Mouse (Mus musculus): ENCODE results near the gene Olfr56. TPM values are rescaled to one million over a fixed set of nuclear protein-coding genes. Genes with fewer than 3 reads are reported as not detected.
"Not testable (repeated sequence)": the region's sequence is repeated elsewhere in the genome, so short reads cannot be mapped to it uniquely, and the experiment has no call there.

Olfr56 gene
- not detected in 2 replicates for polyA plus RNA-seq (2016; fragmentation: Nextera tagmentation; extraction: Ambion mirVana)

DNA sequence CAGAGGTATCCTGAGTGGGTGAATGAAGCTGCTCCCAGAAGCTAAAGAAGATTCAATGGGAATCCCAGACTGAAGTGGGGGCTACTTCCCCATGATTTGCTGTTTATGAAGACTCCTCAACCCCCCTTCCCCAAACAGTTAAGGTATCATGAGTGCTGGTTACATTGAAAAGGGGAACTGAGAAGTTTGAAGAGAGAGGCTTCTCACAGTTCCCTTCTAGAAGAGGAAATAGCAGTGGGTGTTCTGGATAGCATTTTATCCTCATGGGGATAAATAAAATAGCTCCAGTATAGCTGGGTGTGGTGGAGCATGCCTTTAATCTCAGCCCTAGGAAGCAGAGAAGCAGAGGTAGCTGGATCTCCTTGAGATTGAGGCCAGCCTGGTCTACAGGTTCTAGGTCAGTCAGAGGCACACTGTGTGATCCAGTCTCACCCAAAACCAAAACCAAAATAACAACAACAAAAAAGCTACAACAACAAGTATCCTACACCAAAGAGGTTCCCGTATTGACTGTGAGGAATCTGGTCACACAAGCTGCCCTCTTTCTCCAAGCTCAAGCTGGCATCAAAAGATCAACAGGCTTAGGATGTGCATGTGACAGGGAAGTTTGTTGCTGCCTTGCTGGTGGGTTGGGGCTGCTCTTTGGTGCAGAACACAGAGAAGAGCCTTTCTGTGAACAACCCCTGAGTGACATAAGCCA is at the start of gene Olfr56:
Gene Olfr56, plus strand, starts transcription at position 650 of the 700 bp plus-strand sequence.
- not testable (repeated sequence) for H3K36me3 ChIP-seq; H3K4me1 ChIP-seq; H3K9me3 ChIP-seq (replicated peaks); ATAC-seq (ENCODE audit: low FRiP score); H3K4me3 ChIP-seq; H3K4me2 ChIP-seq (replicated peaks); H3K27ac ChIP-seq; H3K9ac ChIP-seq; H3K27me3 ChIP-seq
- no CpG with 5 or more reads among the region's 1 CpGs for WGBS

DNA sequence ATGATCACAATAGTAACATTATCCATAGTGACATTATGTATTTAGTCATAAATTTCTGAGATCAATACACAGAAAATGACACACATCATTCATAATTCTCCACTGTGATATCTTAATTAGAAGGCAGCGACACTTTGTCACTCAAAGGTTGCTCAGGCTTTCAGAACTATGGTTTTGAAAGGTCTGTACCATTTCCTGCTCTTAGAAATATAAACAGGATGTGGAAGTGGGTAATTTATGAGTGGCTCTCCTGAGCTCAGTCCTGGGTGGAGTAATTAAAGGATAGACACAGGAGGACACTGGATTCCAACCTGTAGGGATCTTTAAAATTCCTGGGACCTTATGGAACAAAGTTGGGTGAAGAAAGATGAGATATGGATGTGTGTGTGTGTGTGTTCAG is 45.3 kb upstream of the Olfr56 start:
- H3K27ac ChIP-seq; H3K4me3 ChIP-seq; H3K4me2 ChIP-seq (replicated peaks); H3K27me3 ChIP-seq; H3K36me3 ChIP-seq; ATAC-seq (ENCODE audit: low FRiP score); H3K9me3 ChIP-seq (replicated peaks); H3K4me1 ChIP-seq; H3K9ac ChIP-seq: not testable (repeated sequence)
- 82% methylated on average over 1 of the region's 1 CpGs for WGBS

DNA sequence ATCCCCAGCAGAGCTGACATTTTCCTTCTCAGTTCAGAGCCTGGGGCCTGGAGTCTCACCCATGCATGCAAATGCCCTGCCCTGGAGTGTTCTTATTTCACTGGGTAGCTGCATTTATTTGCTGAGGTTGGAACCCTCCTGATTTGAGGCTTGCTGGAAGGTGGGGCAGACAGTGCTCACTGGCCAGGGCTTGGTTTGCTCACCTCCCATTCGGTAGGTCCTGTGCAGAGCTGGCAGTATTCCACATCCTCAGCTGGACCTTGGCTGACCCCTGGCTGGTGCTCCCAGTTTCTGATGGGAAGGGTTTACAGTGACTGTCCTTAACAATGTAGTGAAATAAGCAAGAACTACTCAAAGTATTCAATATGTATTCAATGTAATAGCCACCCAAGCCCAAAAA is 44.8 kb upstream of the Olfr56 start:
- not testable (repeated sequence) for H3K4me2 ChIP-seq (replicated peaks); H3K27ac ChIP-seq; H3K27me3 ChIP-seq; H3K9ac ChIP-seq; H3K36me3 ChIP-seq; ATAC-seq (ENCODE audit: low FRiP score); H3K9me3 ChIP-seq (replicated peaks); H3K4me3 ChIP-seq; H3K4me1 ChIP-seq
- 55% methylated on average over 1 of the region's 1 CpGs for WGBS

DNA sequence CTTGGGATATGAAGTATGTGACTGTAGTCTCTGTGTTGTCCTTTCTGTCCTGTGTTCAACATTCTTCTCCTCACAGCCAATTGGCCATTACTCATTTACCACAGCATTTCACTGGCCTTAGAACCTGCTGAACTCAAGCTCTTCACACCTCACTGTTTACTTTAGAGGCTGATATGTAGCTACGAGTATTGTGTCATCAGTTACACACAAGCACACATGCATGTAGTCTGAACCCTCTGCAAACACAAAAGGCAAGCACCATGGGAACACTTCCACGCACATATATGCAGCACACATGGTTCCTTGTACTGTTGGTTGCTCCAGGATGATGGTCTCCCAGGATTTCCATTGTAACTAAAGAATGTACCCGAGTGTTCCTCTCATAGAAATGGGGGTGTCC is 43.4 kb upstream of the Olfr56 start:
- H3K36me3 ChIP-seq; H3K27ac ChIP-seq; H3K27me3 ChIP-seq; H3K9ac ChIP-seq; H3K4me3 ChIP-seq; H3K4me2 ChIP-seq (replicated peaks); ATAC-seq (ENCODE audit: low FRiP score); H3K4me1 ChIP-seq; H3K9me3 ChIP-seq (replicated peaks): not testable (repeated sequence)
- no CpG with 5 or more reads among the region's 3 CpGs for WGBS

DNA sequence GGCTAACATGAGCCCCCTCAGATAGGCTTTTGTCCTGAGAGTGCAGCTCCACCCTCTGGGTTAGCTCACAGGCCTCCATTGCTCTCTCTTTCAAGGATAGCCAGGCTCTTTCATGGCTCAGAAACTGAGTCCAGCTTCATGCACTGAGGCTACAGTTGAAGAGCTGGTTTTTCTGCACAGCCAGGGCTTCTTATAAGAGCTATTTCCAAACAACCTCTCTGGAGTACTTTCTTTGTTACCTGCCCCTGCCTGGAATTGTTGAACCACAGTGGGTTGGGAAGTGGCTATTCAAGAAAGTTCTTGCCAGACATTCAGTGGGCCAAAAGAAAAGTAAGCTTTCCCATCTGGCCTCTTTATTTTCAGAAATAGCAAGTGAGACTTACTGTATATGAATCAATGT is 39.4 kb upstream of the Olfr56 start:
- H3K4me2 ChIP-seq (replicated peaks); H3K27me3 ChIP-seq; H3K4me3 ChIP-seq; H3K4me1 ChIP-seq; ATAC-seq (ENCODE audit: low FRiP score); H3K9ac ChIP-seq; H3K9me3 ChIP-seq (replicated peaks); H3K27ac ChIP-seq; H3K36me3 ChIP-seq: not testable (repeated sequence)

DNA sequence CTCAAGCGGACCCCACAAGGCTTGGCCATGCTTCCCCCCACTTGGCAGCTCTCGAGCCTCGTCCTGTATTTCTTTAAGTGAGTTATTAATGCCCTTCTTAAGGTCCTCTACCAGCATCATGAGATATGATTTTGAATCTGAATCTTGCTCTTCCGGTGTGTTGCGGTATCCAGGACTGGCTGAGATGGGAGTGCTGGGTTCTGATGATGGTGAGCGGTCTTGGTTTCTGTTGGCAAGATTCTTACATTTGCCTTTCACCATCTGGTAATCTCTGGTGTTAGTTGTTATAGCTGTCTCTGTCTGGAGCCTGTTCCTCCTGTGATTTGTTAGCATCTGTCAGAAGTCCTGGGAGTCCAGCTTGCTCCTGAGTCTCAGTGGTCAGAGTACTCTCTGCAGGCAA is 32.6 kb upstream of the Olfr56 start, which contains the start of gene Psme2b:
Gene Psme2b, minus strand, starts transcription at position 101 of the 400 bp plus-strand sequence.
- H3K27me3 ChIP-seq; H3K27ac ChIP-seq; ATAC-seq (ENCODE audit: low FRiP score); H3K9ac ChIP-seq; H3K4me1 ChIP-seq; H3K4me3 ChIP-seq; H3K36me3 ChIP-seq; H3K9me3 ChIP-seq (replicated peaks); H3K4me2 ChIP-seq (replicated peaks): not testable (repeated sequence)
- WGBS: 91% methylated on average over 6 of the region's 6 CpGs

DNA sequence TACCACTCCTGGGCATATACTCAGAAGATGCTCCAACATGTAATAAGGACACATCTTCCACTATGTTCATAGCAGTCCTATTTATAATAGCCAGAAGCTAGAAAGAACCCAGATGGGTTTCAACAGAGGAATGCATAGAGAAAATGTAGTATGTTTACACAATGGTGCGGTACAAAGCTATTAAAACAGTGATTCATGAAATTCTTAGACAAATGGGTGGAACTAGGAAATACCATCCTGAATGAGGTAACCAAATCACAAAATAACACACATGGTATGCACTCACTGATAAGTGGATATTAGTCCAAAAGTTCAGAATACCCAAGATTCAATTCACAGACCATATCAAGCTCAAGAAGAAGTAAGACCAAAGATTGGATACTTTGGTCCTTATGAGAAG is 4.0 kb upstream of the Olfr56 start:
- WGBS: no CpG with 5 or more reads among the region's 1 CpGs
- not testable (repeated sequence) for H3K4me2 ChIP-seq (replicated peaks); H3K4me1 ChIP-seq; H3K36me3 ChIP-seq; H3K9ac ChIP-seq; H3K27ac ChIP-seq; H3K4me3 ChIP-seq; H3K27me3 ChIP-seq; ATAC-seq (ENCODE audit: low FRiP score); H3K9me3 ChIP-seq (replicated peaks)

DNA sequence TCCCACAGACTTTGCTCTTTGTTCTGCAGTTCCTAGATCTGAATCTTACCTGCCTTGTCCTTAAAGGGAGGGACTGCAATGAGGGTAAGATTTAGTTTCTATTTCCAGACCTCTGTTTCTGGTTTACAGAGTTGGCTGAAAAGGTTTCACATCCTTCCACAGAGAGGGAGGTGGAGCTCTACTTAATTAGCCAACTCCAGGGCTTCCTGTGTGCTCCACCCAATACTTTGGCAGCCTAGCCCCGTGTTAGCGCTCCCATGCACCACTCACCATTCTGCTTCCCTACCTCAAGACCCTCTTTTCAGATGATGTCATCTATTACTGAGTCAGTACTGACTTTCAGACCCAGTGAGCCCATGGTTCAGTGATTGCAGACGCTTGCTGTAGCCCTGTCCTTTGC is 562 bp downstream of the Olfr56 start, which contains the start of gene 9930111J21Rik1:
Gene 9930111J21Rik1, minus strand, starts transcription at position 148 of the 400 bp plus-strand sequence.
- not testable (repeated sequence) for H3K27me3 ChIP-seq; H3K36me3 ChIP-seq; H3K9ac ChIP-seq; H3K4me2 ChIP-seq (replicated peaks); H3K9me3 ChIP-seq (replicated peaks); H3K4me1 ChIP-seq; H3K4me3 ChIP-seq; H3K27ac ChIP-seq; ATAC-seq (ENCODE audit: low FRiP score)
- no CpG with 5 or more reads among the region's 3 CpGs for WGBS

DNA sequence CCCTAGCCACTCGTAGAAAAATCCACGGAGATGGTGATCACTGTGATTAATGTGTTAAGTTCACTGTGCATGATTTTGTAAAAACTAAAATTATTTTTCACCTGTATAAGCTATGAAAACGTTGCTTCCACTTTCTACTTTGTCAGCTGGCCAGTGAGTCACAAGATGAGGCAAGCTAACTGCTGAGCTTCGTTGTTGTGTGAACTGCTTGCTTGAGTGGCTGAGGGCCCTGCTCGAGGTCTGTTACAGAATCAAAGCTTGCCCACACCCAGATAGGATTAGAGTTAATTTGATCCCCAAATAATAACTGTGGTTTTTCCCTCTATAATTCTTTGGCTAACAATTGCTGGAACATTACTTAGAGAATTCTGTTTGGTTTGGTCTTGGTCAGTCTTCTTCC is 1.4 kb downstream of the Olfr56 start:
- not testable (repeated sequence) for H3K4me2 ChIP-seq (replicated peaks); H3K36me3 ChIP-seq; H3K4me1 ChIP-seq; H3K27ac ChIP-seq; H3K4me3 ChIP-seq; ATAC-seq (ENCODE audit: low FRiP score); H3K9me3 ChIP-seq (replicated peaks); H3K27me3 ChIP-seq; H3K9ac ChIP-seq
- no CpG with 5 or more reads among the region's 5 CpGs for WGBS

DNA sequence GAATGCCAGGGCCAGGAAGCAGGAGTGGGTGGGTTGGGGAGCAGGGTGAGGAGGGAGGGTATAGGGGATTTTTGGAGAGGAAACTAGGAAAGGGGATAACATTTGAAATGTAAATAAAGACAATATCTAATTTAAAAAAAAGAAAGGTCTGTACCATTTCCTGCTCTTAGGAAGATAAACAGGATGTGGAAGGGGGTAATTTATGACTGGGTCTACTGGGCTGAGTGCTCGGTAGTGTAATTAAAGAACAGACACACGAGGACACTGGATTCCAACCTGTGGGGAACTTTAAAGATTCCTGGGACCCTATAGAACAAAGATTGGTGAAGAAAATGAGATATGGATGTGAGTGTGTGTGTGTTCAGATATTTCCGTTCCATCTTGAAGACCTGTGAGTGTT is 4.2 kb downstream of the Olfr56 start:
- not testable (repeated sequence) for H3K9ac ChIP-seq; ATAC-seq (ENCODE audit: low FRiP score); H3K4me2 ChIP-seq (replicated peaks); H3K9me3 ChIP-seq (replicated peaks); H3K27me3 ChIP-seq; H3K36me3 ChIP-seq; H3K27ac ChIP-seq; H3K4me3 ChIP-seq; H3K4me1 ChIP-seq
- WGBS: no CpG with 5 or more reads among the region's 3 CpGs

DNA sequence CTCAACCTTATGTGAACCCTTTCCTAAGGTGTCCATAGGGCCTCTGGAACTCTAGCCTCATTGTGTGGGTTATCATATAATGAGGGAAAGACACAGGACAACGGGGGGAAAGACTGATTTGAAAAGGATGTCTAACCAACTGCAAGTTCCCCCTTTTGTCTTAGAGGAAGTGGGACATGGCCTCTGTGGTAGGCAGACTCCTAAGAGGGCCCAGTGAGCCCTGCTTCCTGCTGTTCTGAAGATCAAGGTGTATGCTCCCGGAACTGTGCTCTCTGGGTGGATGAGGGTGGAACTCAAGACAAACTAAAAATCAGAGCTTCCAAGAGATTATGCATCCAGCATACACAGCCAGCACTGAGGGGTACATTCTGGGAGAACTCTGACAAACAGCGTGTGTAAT is 9.5 kb downstream of the Olfr56 start:
- not testable (repeated sequence) for H3K27ac ChIP-seq; ATAC-seq (ENCODE audit: low FRiP score); H3K9ac ChIP-seq; H3K4me3 ChIP-seq; H3K9me3 ChIP-seq (replicated peaks); H3K4me1 ChIP-seq; H3K36me3 ChIP-seq; H3K4me2 ChIP-seq (replicated peaks); H3K27me3 ChIP-seq
- WGBS: 88% methylated on average over 2 of the region's 3 CpGs

DNA sequence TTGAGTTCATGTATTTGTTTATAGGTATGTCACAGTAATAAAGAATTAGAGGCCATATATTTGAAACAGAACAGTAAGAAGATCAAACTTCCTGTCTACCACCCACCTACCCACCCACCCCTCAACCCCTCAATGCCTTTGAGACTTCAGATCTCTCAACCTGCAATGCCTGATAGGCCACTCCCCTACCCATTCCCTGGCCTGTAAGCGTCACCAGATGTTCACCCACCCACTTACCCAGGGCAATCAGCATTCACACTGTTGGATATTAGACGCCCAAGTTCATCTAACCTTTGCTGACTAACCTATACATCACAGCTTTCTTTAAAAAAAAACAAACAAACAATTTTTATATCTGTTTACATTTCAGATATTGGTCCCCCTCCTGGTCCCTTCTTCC is 11.3 kb downstream of the Olfr56 start:
- 81% methylated on average over 2 of the region's 2 CpGs for WGBS

DNA sequence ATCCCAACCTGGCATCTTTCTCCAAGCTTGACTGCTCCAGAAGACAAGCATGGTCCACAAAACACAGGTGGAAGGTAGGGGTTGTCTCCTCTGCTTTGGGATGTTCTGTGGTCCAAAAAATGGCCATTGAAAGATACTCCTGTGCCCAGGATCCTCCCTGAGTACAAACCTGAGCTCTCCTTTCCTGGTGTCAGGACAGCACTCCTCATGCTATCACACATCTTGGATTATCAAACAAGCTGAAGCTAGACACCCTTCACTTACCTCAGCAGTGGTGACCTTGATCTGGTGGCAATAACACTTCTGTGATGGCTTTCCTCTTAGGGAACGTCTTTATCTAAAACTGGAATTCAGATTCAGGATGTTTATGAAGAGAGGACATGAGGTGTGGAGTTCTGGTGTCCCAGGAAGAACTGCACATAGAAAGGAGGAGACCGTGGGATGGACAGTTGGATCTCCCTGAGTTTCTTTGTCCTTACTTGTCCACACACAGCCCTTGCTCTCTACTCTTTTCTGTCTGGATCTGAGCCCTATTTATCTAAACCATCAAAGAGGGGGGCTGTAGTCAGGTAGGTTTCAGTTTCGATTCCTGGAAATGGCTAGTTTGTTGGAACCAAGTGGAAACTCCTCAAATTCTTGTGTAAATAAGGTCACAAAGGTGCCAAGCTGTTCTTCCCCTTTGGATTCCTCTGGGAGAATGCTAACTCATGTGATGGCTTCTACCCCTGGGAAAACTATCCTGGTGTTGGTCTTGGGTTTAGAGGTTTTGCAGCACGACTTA is 13.2 kb downstream of the Olfr56 start, which contains the start of gene Gm12185:
Gene Gm12185, minus strand, starts transcription at position 487 of the 781 bp plus-strand sequence.
- H3K27me3 ChIP-seq; H3K9me3 ChIP-seq (replicated peaks); H3K27ac ChIP-seq; H3K9ac ChIP-seq; H3K36me3 ChIP-seq; ATAC-seq (ENCODE audit: low FRiP score); H3K4me2 ChIP-seq (replicated peaks); H3K4me3 ChIP-seq; H3K4me1 ChIP-seq: not testable (repeated sequence)
- WGBS: 69% methylated on average over 4 of the region's 4 CpGs

More for the DNA sequence above, 11.3 kb downstream of the Olfr56 start:
- not testable (repeated sequence) for H3K27me3 ChIP-seq; H3K4me2 ChIP-seq (replicated peaks); H3K9me3 ChIP-seq (replicated peaks); H3K9ac ChIP-seq; H3K4me3 ChIP-seq; H3K4me1 ChIP-seq; H3K27ac ChIP-seq; H3K36me3 ChIP-seq; ATAC-seq (ENCODE audit: low FRiP score)

Data from hindbrain, embryonic 12.5 days (tissue).